Mouse (Mus musculus): Measurements from ENCODE around the gene Mmp3. TPM values are rescaled to one million over a fixed set of nuclear protein-coding genes. Genes with fewer than 3 reads are reported as not detected.
"Not testable (repeated sequence)": the region's sequence is repeated elsewhere in the genome, so short reads cannot be mapped to it uniquely, and the experiment has no call there.

Gene Mmp3
- under 1 TPM; 0.20 to 0.83 TPM for total RNA-seq (2021)
- long read RNA-seq, experiment 1 = 0 reads
- long read RNA-seq, experiment 2, partial matches to known transcripts = 0 of 2 reads
- long read RNA-seq, experiment 2, other reads (novel, unspliced or antisense) = 0 of 2 reads

- no peak for DNase-seq
Measured at GRCm38 (mm10) chr9:7445522-7445921, at the start of gene Mmp3. TSS of gene Mmp3 (plus strand) at chr9:7445822.

- DNase-seq = not testable (repeated sequence)
Measured at GRCm38 (mm10) chr9:7396556-7396955, 49.1 kb upstream of the Mmp3 start.

GRCm38 (mm10) chr9:7453302-7453701 lies 7.7 kb downstream of the Mmp3 start:
- no peak for DNase-seq

DNA sequence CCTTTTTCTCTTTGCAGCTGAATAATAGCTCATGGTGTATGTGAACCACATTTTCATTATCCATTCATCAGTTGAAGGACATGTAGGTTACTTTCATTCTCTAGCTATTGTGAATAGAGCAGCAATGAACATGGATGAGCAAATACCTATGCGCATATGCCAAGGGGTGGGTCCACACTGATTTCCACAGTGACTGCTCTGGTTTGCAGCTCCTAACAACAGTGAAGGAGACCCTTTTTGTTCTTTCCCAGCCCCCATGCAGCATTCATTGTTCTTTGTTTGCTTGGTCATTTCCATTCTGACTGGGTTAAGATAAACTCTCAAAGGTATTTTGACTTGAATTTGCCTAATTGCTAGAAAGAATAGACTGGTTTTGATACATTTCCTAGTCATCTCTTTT lies 24.6 kb downstream of the Mmp3 start:
- DNase-seq = no peak

DNA sequence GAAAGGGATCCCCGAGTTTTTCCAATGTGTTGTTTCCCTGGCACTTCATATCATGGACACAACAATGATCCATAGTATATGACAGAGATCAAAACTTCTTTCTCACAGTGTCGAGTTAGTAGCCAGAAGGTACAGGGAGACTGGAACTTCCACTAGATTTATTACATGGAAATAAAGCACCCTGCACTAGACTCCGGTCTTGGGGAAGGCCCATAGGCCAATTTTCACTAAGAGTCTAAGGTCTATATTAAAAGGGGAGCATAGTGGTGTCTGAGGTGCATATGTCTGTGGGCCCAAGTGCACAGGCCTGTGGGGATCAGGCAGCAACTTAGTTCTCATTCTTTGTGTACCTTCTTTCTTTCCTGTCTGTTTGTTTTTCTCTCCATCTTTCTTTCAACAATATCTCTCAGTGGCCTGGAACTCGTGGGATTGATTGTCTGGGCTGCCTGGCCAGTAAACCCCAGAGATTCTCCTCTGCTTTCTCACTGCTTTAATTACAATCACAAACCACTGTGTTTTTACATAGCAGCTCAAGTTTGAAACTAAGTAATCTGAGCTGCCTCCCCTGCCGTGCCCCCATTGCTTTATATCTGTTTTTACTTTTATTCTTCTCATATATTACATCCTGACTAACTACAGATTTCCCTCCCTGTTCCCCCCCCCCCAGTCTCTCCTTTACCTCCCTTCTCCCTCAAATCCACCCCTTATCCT lies 38.2 kb downstream of the Mmp3 start:
- no peak for DNase-seq

- DNase-seq = no peak
Measured at GRCm38 (mm10) chr9:7501138-7501537, 55.5 kb downstream of the Mmp3 start.

DNA sequence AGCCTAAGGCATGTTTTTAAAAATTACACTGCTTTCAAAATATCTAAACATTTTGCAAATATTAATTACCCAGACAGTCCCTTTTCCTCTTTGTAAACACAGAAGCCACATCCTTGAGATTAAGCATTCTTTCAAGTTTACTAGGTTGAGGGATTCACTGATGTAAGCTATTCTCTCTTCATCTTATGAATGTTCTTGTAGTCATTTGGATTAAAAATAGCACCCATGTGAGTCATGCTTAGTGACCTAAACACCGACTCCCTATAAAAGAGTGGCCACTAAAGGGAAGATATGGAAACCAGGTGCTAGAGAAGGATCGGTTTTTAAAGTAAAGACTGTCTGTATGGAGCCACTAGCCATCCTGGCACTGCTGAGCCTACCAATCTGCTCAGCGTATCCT lies 56.4 kb downstream of the Mmp3 start, which contains the start of gene Mmp10:
Mmp10 (plus strand) TSS at position 302 of the 400 bp plus-strand sequence.
- no peak for DNase-seq

Other genes starting within 250 kb of the Mmp3 start
- not detected for gene Mmp13, start 173.3 kb upstream of the Mmp3 start, total RNA-seq (2021)
- gene Mmp12, start 101.4 kb upstream of the Mmp3 start, total RNA-seq (2021) = not detected
- gene Mmp1b, start 57.8 kb upstream of the Mmp3 start, total RNA-seq (2021) = not detected
- gene Mmp10, start 56.5 kb downstream of the Mmp3 start, total RNA-seq (2021) = not detected
- not detected for gene Mmp8, start 112.6 kb downstream of the Mmp3 start, total RNA-seq (2021)
- gene Mmp27, start 125.6 kb downstream of the Mmp3 start, total RNA-seq (2021) = under 1 TPM in 1 of 2 experiments, not detected in 1; 0.70 TPM
- not detected for gene Mmp20, start 182.4 kb downstream of the Mmp3 start, total RNA-seq (2021)
- gene Mmp7, start 246.3 kb downstream of the Mmp3 start, total RNA-seq (2021) = not detected

Measured in gastrocnemius, postnatal 25 days (tissue).